Mouse (Mus musculus) heart, postnatal 0 days (tissue): ENCODE results near the gene Gm49394. TPM values are rescaled to one million over a fixed set of nuclear protein-coding genes. Genes with fewer than 3 reads are reported as not detected.
A peak's percentile ranks its signal among the peaks of the same experiment; 100 is the strongest.

Source experiments
- ATAC-seq: fragments of 200-750 bp; cut with Nextera tagmentation; 2 replicates; pipeline ENCODE4 v1.8.0; 2017; ENCODE audit warnings: low read depth, moderate number of reproducible peaks, moderate library complexity; ENCODE audit not compliant: insufficient read depth
- DNase-seq: peaks from one replicate; pipeline ENCODE4 v3.0.0-alpha.2; 2016; ENCODE audit warnings: low spot score
- H3K27ac ChIP-seq: fragments of 300-500 bp; sonication (generic); 2 replicates; pipeline ENCODE4 v1.5.1; 2014; ENCODE audit warnings: low read depth, mild to moderate bottlenecking
- H3K27me3 ChIP-seq: fragments of 300-500 bp; sonication (generic); 2 replicates; pipeline ENCODE4 v1.6.1; 2014; ENCODE audit warnings: low read length, mixed read lengths; ENCODE audit not compliant: control insufficient read depth, insufficient read depth
- H3K36me3 ChIP-seq: fragments of 300-500 bp; sonication (generic); replicated peaks from 2 replicates; pipeline ENCODE4 v1.6.1; 2014; ENCODE audit warnings: low read length, mixed read lengths; ENCODE audit not compliant: control insufficient read depth, insufficient read depth
- H3K4me1 ChIP-seq: fragments of 300-500 bp; sonication (generic); 2 replicates; pipeline ENCODE4 v1.6.1; 2014; ENCODE audit warnings: antibody characterized with exemption; ENCODE audit not compliant: control insufficient read depth, insufficient read depth
- H3K4me2 ChIP-seq: fragments of 300-500 bp; sonication (generic); 2 replicates; pipeline ENCODE4 v1.6.1; 2014; ENCODE audit warnings: low read depth, mild to moderate bottlenecking, low read length, moderate library complexity
- H3K4me3 ChIP-seq: fragments of 300-500 bp; sonication (generic); 2 replicates; pipeline ENCODE4 v1.5.1; 2014; ENCODE audit warnings: low read depth, low read length
- H3K9ac ChIP-seq: fragments of 300-500 bp; sonication (generic); replicated peaks from 2 replicates; pipeline ENCODE4 v1.6.1; 2014; ENCODE audit warnings: low read depth, low read length, mixed read lengths
- H3K9me3 ChIP-seq: fragments of 300-500 bp; sonication (generic); replicated peaks from 2 replicates; pipeline ENCODE4 v1.6.1; 2016; ENCODE audit warnings: low read length; ENCODE audit not compliant: control insufficient read depth
- CTCF ChIP-seq: IDR thresholded peaks from 2 replicates; pipeline ENCODE4 v1.5.1; 2016; ENCODE audit warnings: antibody characterized with exemption, control low read depth, low read depth
- EP300 ChIP-seq: IDR thresholded peaks from 2 replicates; pipeline ENCODE4 v1.6.1; 2016; ENCODE audit warnings: antibody characterized with exemption, low read depth
- WGBS: fragments of 180-500 bp; shearing (Covaris S2); extraction: QIAGEN DNeasy Blood & Tissue Kit; methylation state at CpG from one replicate; pipeline ENCODE4 v1.1.7; 2014; 5-methylcytosine and 5-hydroxymethylcytosine counted together
- microRNA counts: library from miRNA; unstranded; fragments of <30 nt; microRNA quantifications from one replicate; lab custom pipeline; 2015
- microRNA-seq: library from miRNA; unstranded; fragments of <30 nt; microRNA quantifications from one replicate; pipeline ENCODE4, GENCODE M21; 2016
- polyA plus RNA-seq: library from polyadenylated mRNA; unstranded; fragments of >200 nt; fragmentation: Nextera tagmentation; extraction: Ambion mirVana; gene quantifications from 2 replicates; pipeline ENCODE4 v1.2.1, GENCODE M21; 2015
- total RNA-seq: library from RNA; depleted of rRNA; stranded (reverse); fragments of >200 nt; gene quantifications from 2 replicates; pipeline ENCODE4 v1.2.3, GENCODE M21; 2014; ENCODE audit warnings: low replicate concordance; rRNA removed

The Gm49394 gene
- total and polyA plus RNA-seq, 2 experiments from 2014 or later: not detected

DNA sequence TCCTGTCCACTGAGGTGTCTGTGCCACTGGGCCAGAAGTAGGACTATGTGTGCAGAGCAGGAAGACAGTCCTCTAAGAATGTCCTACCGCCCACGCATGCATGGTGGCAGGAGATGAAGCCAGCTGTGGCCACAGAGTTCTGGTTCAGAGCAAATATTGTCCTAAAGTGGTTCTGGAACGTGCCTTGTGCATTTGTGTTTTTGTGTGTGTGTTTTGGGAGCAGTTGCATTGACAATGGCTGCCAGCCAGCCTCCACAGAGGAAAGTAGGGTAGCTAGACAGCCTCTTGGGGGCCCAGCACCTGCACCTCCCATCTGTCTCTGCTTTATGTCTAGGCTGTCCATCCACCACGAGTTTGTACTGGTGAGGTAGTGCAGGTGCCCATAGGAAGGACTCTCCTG, 47.6 kb downstream of the Gm49394 start:
- no peak for TF ChIP-seq CTCF
- no peak for TF ChIP-seq EP300
- H3K27ac ChIP-seq: no peak overlapping the region
- 58% methylated on average over 4 of the region's 4 CpGs for WGBS
- ATAC-seq: no peak
- H3K36me3 ChIP-seq: no peaks in the 10 kb centered on the region
- no peaks in the 10 kb centered on the region for H3K9me3 ChIP-seq
- H3K4me3 ChIP-seq: no peak overlapping the region
- H3K9ac ChIP-seq: no peak overlapping the region
- no peak for DNase-seq
- H3K27me3 ChIP-seq: no peaks in the 10 kb centered on the region
- no peak overlapping the region for H3K4me2 ChIP-seq
- H3K4me1 ChIP-seq: no peaks in the 10 kb centered on the region; the same call in 1 of the 2 replicates

DNA sequence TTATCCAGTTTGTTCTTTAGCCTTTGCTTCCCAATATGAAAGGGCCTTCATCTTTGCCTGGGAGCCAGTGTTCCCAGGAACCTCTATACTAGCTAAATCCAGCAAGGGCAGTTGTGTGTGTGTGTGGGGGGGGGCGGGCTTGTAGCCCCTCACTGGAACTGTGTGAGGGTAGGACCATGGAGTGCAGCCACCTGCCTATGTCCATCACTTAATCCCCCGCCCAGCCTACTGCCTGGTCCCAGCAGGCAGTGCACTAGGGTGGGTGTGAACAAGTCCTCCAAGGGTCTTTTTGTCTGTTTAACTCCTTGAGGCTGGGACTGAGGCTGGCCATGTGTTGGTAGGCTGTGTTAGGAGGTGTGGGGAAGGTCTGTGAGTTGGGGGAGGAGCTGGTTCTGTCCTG, 56.7 kb downstream of the Gm49394 start:
- H3K4me2 ChIP-seq: no peak overlapping the region
- H3K27ac ChIP-seq: no peak overlapping the region
- TF ChIP-seq CTCF (no peak), EP300 (no peak)
- no peaks in the 10 kb centered on the region for H3K27me3 ChIP-seq
- no peak for ATAC-seq
- DNase-seq: no peak
- H3K9me3 ChIP-seq: no peaks in the 10 kb centered on the region
- H3K4me3 ChIP-seq: no peak overlapping the region
- H3K4me1 ChIP-seq: no peaks in the 10 kb centered on the region
- no peaks in the 10 kb centered on the region for H3K36me3 ChIP-seq
- WGBS: 82% methylated on average over 2 of the region's 2 CpGs
- H3K9ac ChIP-seq: no peak overlapping the region

DNA sequence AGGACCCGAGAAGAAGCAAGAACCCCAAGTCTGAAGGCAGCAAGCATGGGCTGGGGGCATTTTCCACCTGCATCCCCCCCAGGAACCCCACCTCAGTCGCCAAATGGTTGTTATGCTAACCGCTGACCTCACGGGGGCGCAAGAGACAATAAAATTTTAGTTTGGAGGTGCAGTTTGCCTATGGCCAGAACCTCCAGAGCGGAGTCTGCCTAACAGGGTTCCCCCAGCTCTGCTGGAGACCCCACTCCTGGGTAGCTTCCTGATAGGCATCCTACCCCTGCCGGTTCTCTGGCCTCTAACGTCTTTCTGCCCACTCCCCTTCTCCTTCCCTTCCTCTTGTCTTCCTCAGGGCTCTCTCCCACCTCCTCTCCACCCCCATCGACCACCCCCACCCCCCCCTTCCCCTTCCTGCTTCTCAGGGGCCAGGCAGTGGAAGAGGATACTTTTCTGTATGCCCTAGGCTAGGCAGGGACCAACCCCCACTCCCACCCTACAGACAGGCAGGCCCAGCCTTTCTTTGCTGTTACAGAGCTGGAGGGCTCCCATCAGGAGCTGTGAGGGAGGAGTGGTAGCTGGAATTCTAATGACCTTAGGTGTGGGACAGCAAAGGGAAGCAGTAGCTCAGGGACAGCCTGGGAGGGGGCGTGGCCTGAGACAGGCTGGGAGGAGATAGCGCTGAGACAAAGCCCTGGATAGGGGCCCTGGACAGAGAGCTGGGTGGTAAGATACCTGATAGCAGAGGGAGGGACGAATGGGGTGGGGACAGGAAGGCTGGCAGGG, 58.9 kb downstream of the Gm49394 start:
- no peak overlapping the region for H3K27ac ChIP-seq
- peak; percentile 86 for ATAC-seq
- H3K4me3 ChIP-seq: no peak overlapping the region
- no peaks in the 10 kb centered on the region for H3K27me3 ChIP-seq
- peak; percentile 38 for DNase-seq
- TF ChIP-seq CTCF: peak; percentile 75
- no peak for TF ChIP-seq EP300
- H3K4me2 ChIP-seq: peak overlapping the region; percentile 18; the same call in 1 of the 2 replicates
- H3K9ac ChIP-seq: no peak overlapping the region
- no peaks in the 10 kb centered on the region for H3K36me3 ChIP-seq
- no peaks in the 10 kb centered on the region for H3K9me3 ChIP-seq
- 4% methylated on average over 12 of the region's 12 CpGs for WGBS
- H3K4me1 ChIP-seq: no peaks in the 10 kb centered on the region

DNA sequence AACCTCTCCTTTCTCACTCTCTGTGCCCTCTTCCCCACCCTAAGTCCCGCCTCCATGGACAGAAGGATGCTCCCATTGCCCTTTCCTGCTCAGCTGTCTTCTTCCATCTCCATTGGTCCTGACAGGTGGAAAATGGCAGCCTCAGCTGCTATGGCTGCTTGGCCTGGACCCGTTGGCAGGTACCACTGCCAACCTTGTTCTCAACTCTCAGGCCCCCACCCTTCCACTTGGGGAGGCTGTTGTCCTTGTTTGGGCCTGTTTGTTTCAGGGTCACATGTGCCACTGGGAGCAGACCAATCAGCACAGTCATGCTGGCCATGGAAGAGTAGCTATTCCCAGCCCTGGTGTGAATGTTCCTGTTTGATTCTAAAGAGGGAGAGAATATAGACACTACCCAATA, 68.8 kb downstream of the Gm49394 start:
- H3K4me3 ChIP-seq: no peak overlapping the region
- H3K4me1 ChIP-seq: no peaks in the 10 kb centered on the region; the same call in 1 of the 2 replicates
- H3K9me3 ChIP-seq: no peaks in the 10 kb centered on the region
- no peak overlapping the region for H3K9ac ChIP-seq
- no peak overlapping the region for H3K4me2 ChIP-seq
- no peaks in the 10 kb centered on the region for H3K36me3 ChIP-seq
- no peak overlapping the region for H3K27ac ChIP-seq
- DNase-seq (no peak), ATAC-seq (no peak)
- WGBS: 93% methylated on average over 2 of the region's 2 CpGs
- TF ChIP-seq CTCF (no peak), EP300 (no peak)
- H3K27me3 ChIP-seq: no peaks in the 10 kb centered on the region

MicroRNAs within 50 kb of the gene (microRNA counts, 519-probe panel; counts per million panel counts)
- 2,535 counts per million, percentile 28 among the panel's probes with 10 or more counts for microRNA mmu-miR-483 (lab: Ali Mortazavi, UCI)

Small RNA genes within 50 kb of the gene (microRNA-seq; reads per million reads assigned to microRNA genes)
- 2,823 reads per million, percentile 89 among the genes with 10 or more reads in this experiment for gene Mir483

Other genes with a start within 250 kb of the Gm49394 start
- gene Syt8, start 235.1 kb downstream of the Gm49394 start, total RNA-seq: 18.0 TPM in 1 of 2 replicates, not detected in the other
- 0.10 TPM in 1 of 2 replicates, not detected in the other for gene Syt8, start 235.1 kb downstream of the Gm49394 start, polyA plus RNA-seq
- gene Tnni2, start 228.1 kb downstream of the Gm49394 start, total RNA-seq: not detected in 2 replicates
- gene Tnni2, start 228.1 kb downstream of the Gm49394 start, polyA plus RNA-seq: 8.9 and 9.9 TPM in 2 replicates
- 20.8 and 84.4 TPM in 2 replicates for gene Lsp1, start 209.1 kb downstream of the Gm49394 start, total RNA-seq
- gene Lsp1, start 209.1 kb downstream of the Gm49394 start, polyA plus RNA-seq: 47.7 and 53.1 TPM in 2 replicates
- gene Tnnt3, start 171.1 kb downstream of the Gm49394 start, total RNA-seq: 0.73 and 11.0 TPM in 2 replicates
- gene Tnnt3, start 171.1 kb downstream of the Gm49394 start, polyA plus RNA-seq: 2.5 and 3.2 TPM in 2 replicates
- 87.2 and 90.9 TPM in 2 replicates for gene Mrpl23, start 137.3 kb downstream of the Gm49394 start, total RNA-seq
- 14.9 TPM in 2 replicates for gene Mrpl23, start 137.3 kb downstream of the Gm49394 start, polyA plus RNA-seq
- 1,317 and 1,642 TPM in 2 replicates for gene Igf2, start 3.1 kb downstream of the Gm49394 start, total RNA-seq
- gene Igf2, start 3.1 kb downstream of the Gm49394 start, polyA plus RNA-seq: 950 and 1,040 TPM in 2 replicates
- not detected in 2 replicates for gene Ins2, start 73.4 kb upstream of the Gm49394 start, total RNA-seq
- 0.85 TPM in 1 of 2 replicates, not detected in the other for gene Ins2, start 73.4 kb upstream of the Gm49394 start, polyA plus RNA-seq